Mouse (Mus musculus): ENCODE data around the gene Nadsyn1. TPM values are rescaled to one million over a fixed set of nuclear protein-coding genes. Genes with fewer than 3 reads are reported as not detected.

The Nadsyn1 gene
- 8.8 and 10.8 TPM in 2 replicates for polyA plus RNA-seq (2016; fragmentation: Nextera tagmentation; extraction: Ambion mirVana)

- Histone ChIP-seq H3K27ac (peak within 1 kb of the TSS; percentile 91), H3K4me3 (peak within 1 kb of the TSS; percentile 75), H3K27me3 (ENCODE audit: poor library complexity, severe bottlenecking) (no peaks in the 10 kb centered on the region), H3K36me3 (replicated peaks) (peaks cover 20% of the 10 kb centered on the region), H3K4me1 (peaks cover 22% of the 10 kb centered on the region), H3K9me3 (no peaks in the 10 kb centered on the region)
- peak; percentile 99 for DNase-seq (ENCODE audit: extremely low spot score, low spot score)
- under 1% methylated on average over 40 of the region's 40 CpGs for WGBS
Measured at GRCm38 (mm10) chr7:143822375-143823265, at the start of gene Nadsyn1, which contains the start of gene Dhcr7. Nadsyn1 (minus strand) TSS chr7:143822849. Dhcr7 (plus strand) TSS chr7:143823145.

GRCm38 (mm10) chr7:143868874-143869273 lies 46.2 kb upstream of the Nadsyn1 start:
- Histone ChIP-seq H3K9me3 (no peaks in the 10 kb centered on the region), H3K27ac (no peak overlapping the region), H3K4me1 (no peaks in the 10 kb centered on the region), H3K27me3 (ENCODE audit: poor library complexity, severe bottlenecking) (no peaks in the 10 kb centered on the region), H3K4me3 (no peak overlapping the region), H3K36me3 (replicated peaks) (no peaks in the 10 kb centered on the region)
- DNase-seq (ENCODE audit: extremely low spot score, low spot score), result no peak
- 88% methylated on average over 4 of the region's 4 CpGs for WGBS

GRCm38 (mm10) chr7:143866538-143866937 lies 43.9 kb upstream of the Nadsyn1 start, which contains the start of gene Gm498:
Gm498 (plus strand) TSS chr7:143866838.
- no peak for DNase-seq (ENCODE audit: extremely low spot score, low spot score)
- Histone ChIP-seq H3K9me3 (no peaks in the 10 kb centered on the region), H3K4me3 (no peak within 1 kb of the TSS), H3K4me1 (no peaks in the 10 kb centered on the region), H3K27ac (no peak within 1 kb of the TSS), H3K27me3 (ENCODE audit: poor library complexity, severe bottlenecking) (no peaks in the 10 kb centered on the region), H3K36me3 (replicated peaks) (no peaks in the 10 kb centered on the region)
- 91% methylated on average over 2 of the region's 2 CpGs for WGBS

GRCm38 (mm10) chr7:143848768-143849482 lies 26.3 kb upstream of the Nadsyn1 start:
- WGBS, result 93% methylated on average over 7 of the region's 8 CpGs
- Histone ChIP-seq H3K27ac (no peak overlapping the region), H3K36me3 (replicated peaks) (peaks cover 53% of the 10 kb centered on the region), H3K4me3 (no peak overlapping the region), H3K9me3 (no peaks in the 10 kb centered on the region), H3K27me3 (ENCODE audit: poor library complexity, severe bottlenecking) (no peaks in the 10 kb centered on the region), H3K4me1 (no peaks in the 10 kb centered on the region)
- no peak for DNase-seq (ENCODE audit: extremely low spot score, low spot score)

- no peaks in the 10 kb centered on the region; the same call in 1 of the 2 replicates for H3K9me3 ChIP-seq
- H3K27ac ChIP-seq, result no peak overlapping the region
- DNase-seq (ENCODE audit: extremely low spot score, low spot score), result no peak
- no peaks in the 10 kb centered on the region for H3K4me1 ChIP-seq
- no peaks in the 10 kb centered on the region for H3K27me3 ChIP-seq (ENCODE audit: poor library complexity, severe bottlenecking)
- H3K36me3 ChIP-seq (replicated peaks), result peaks cover 60% of the 10 kb centered on the region
- WGBS, result 96% methylated on average over 5 of the region's 5 CpGs
- H3K4me3 ChIP-seq, result no peak overlapping the region
Measured at GRCm38 (mm10) chr7:143848127-143848767, 25.6 kb upstream of the Nadsyn1 start.

GRCm38 (mm10) chr7:143841301-143841700 lies 18.7 kb upstream of the Nadsyn1 start:
- H3K27ac ChIP-seq, result no peak overlapping the region
- no peaks in the 10 kb centered on the region for H3K4me1 ChIP-seq
- H3K36me3 ChIP-seq (replicated peaks), result peaks cover 100% of the 10 kb centered on the region
- H3K9me3 ChIP-seq, result no peaks in the 10 kb centered on the region; the same call in 1 of the 2 replicates
- no peak for DNase-seq (ENCODE audit: extremely low spot score, low spot score)
- no peak overlapping the region for H3K4me3 ChIP-seq
- WGBS, result 98% methylated on average over 8 of the region's 8 CpGs
- no peaks in the 10 kb centered on the region for H3K27me3 ChIP-seq (ENCODE audit: poor library complexity, severe bottlenecking)

- Histone ChIP-seq H3K9me3 (no peaks in the 10 kb centered on the region; the same call in 1 of the 2 replicates), H3K27me3 (ENCODE audit: poor library complexity, severe bottlenecking) (no peaks in the 10 kb centered on the region), H3K36me3 (replicated peaks) (peaks cover 98% of the 10 kb centered on the region), H3K27ac (no peak overlapping the region), H3K4me1 (0 out of 2 replicates have a peak, but pooled peaks cover 6% of the 10 kb centered on the region), H3K4me3 (no peak overlapping the region)
- no peak for DNase-seq (ENCODE audit: extremely low spot score, low spot score)
- WGBS, result 92% methylated on average over 5 of the region's 5 CpGs
Measured at GRCm38 (mm10) chr7:143840121-143840520, 17.5 kb upstream of the Nadsyn1 start.

GRCm38 (mm10) chr7:143837705-143838358 lies 15.2 kb upstream of the Nadsyn1 start:
- 94% methylated on average over 3 of the region's 3 CpGs for WGBS
- Histone ChIP-seq H3K9me3 (no peaks in the 10 kb centered on the region), H3K4me3 (no peak overlapping the region), H3K36me3 (replicated peaks) (peaks cover 97% of the 10 kb centered on the region), H3K27ac (no peak overlapping the region), H3K27me3 (ENCODE audit: poor library complexity, severe bottlenecking) (no peaks in the 10 kb centered on the region), H3K4me1 (peaks cover 19% of the 10 kb centered on the region)
- no peak for DNase-seq (ENCODE audit: extremely low spot score, low spot score)

- no peaks in the 10 kb centered on the region for H3K9me3 ChIP-seq
- 82% methylated on average over 3 of the region's 3 CpGs for WGBS
- no peaks in the 10 kb centered on the region for H3K27me3 ChIP-seq (ENCODE audit: poor library complexity, severe bottlenecking)
- H3K36me3 ChIP-seq (replicated peaks), result peaks cover 85% of the 10 kb centered on the region
- H3K27ac ChIP-seq, result no peak overlapping the region
- no peak overlapping the region for H3K4me3 ChIP-seq
- H3K4me1 ChIP-seq, result peaks cover 45% of the 10 kb centered on the region
- no peak for DNase-seq (ENCODE audit: extremely low spot score, low spot score)
Measured at GRCm38 (mm10) chr7:143834972-143835371, 12.3 kb upstream of the Nadsyn1 start.

- no peak for DNase-seq (ENCODE audit: extremely low spot score, low spot score)
- no peak overlapping the region for H3K27ac ChIP-seq
- H3K4me1 ChIP-seq, result peaks cover 45% of the 10 kb centered on the region
- no peak overlapping the region for H3K4me3 ChIP-seq
- H3K9me3 ChIP-seq, result no peaks in the 10 kb centered on the region
- no peaks in the 10 kb centered on the region for H3K27me3 ChIP-seq (ENCODE audit: poor library complexity, severe bottlenecking)
- 95% methylated on average over 2 of the region's 2 CpGs for WGBS
- peaks cover 78% of the 10 kb centered on the region for H3K36me3 ChIP-seq (replicated peaks)
Measured at GRCm38 (mm10) chr7:143834316-143834715, 11.7 kb upstream of the Nadsyn1 start.

GRCm38 (mm10) chr7:143833581-143834190 lies 11.0 kb upstream of the Nadsyn1 start:
- Histone ChIP-seq H3K36me3 (replicated peaks) (peaks cover 72% of the 10 kb centered on the region), H3K9me3 (no peaks in the 10 kb centered on the region), H3K27me3 (ENCODE audit: poor library complexity, severe bottlenecking) (no peaks in the 10 kb centered on the region), H3K4me1 (peaks cover 45% of the 10 kb centered on the region), H3K27ac (no peak overlapping the region), H3K4me3 (no peak overlapping the region)
- 86% methylated on average over 6 of the region's 6 CpGs for WGBS
- no peak for DNase-seq (ENCODE audit: extremely low spot score, low spot score)

GRCm38 (mm10) chr7:143832611-143833010 lies 10.0 kb upstream of the Nadsyn1 start:
- Histone ChIP-seq H3K27ac (no peak overlapping the region), H3K36me3 (replicated peaks) (peaks cover 61% of the 10 kb centered on the region), H3K4me1 (peaks cover 45% of the 10 kb centered on the region), H3K4me3 (no peak overlapping the region), H3K9me3 (no peaks in the 10 kb centered on the region), H3K27me3 (ENCODE audit: poor library complexity, severe bottlenecking) (no peaks in the 10 kb centered on the region)
- 88% methylated on average over 2 of the region's 2 CpGs for WGBS
- DNase-seq (ENCODE audit: extremely low spot score, low spot score), result no peak
